Mouse (Mus musculus): ENCODE data around the gene Rasgrp3.

Rasgrp3 gene

DNA sequence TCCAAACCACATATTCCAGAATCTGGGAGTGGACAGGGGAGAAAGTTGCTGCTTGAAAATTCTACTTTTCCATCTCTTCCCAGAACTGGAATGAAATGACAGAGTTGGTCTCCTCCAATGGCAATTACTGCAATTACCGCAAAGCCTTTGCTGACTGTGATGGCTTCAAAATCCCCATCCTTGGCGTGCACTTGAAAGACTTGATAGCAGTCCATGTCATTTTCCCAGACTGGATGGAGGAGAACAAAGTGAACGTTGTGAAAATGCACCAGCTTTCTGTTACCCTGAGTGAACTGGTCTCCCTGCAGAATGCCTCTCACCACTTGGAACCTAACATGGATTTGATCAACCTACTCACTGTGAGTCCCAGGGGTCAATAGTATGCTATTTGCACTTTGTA lies 67.3 kb downstream of the Rasgrp3 start:
- no peak for DNase-seq (ENCODE audit: low spot score)

GRCm38 (mm10) chr17:75505053-75505452 lies 69.4 kb downstream of the Rasgrp3 start:
- DNase-seq (ENCODE audit: low spot score): no peak

GRCm38 (mm10) chr17:75506097-75506675 lies 70.5 kb downstream of the Rasgrp3 start:
- no peak for DNase-seq (ENCODE audit: low spot score)

DNA sequence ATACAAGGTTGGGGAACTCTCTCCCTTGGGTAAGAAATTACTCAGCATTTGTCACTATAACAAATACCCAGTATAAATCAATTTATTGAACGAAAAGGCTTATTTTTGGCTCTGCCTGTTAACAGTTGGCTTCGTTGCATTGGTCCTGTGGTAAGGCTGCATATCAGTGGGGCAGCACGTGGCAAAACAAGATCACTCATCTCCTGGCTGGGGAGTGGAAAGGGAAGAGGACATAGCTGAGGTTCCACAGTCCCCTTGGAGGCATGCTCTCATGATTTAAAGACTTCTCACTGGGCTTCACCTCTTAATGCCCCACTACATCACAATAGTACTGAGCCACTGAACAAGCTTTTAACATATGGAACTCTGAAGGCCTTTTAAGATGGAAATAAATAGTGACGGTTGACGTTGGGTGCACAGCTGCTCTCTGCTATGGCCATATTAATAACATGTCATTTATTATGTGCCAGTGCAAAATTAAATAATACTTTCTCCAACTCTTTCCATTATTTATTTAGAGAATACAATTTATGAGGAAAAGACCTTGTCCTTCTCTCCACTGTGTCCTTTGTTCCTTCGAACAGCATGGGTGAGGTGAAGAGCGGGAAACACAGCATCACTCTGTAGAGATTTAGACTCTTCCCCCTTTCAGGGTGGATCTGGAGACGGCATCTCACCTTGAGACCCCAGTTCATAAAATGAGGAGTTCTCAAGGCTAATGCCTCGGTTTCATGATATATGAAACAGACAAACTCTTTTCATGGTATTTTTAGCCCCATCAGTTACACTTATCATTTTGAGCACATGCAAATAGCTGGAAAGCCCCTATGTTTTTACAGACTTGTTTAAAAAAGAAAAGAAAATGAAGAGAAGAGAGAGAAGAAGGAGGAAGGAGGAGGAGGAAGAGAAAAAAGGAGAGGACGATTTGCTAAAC lies 71.3 kb downstream of the Rasgrp3 start:
- DNase-seq (ENCODE audit: low spot score): no peak

DNA sequence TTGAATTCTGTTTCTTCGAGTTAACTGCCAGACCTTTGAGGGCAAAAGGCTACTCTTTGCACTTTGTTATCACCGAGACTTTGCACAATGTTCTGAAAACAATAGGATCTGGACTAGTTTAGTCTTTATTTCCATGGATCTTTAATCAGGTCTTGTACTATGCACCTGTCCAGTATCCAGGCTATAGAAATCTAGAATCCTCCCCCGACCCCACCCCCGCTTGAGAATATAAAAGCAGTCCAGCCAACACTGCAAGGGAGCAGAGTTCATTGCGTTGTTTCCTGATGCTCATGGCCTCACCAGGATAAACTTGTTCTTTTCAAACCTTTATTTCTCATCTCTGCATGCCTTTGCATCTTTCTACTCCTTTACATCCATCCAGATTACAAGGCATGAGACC lies 73.6 kb downstream of the Rasgrp3 start:
- DNase-seq (ENCODE audit: low spot score): no peak

GRCm38 (mm10) chr17:75516591-75516990 lies 80.9 kb downstream of the Rasgrp3 start:
- DNase-seq (ENCODE audit: low spot score): no peak

GRCm38 (mm10) chr17:75518181-75518901 lies 82.6 kb downstream of the Rasgrp3 start:
- no peak for DNase-seq (ENCODE audit: low spot score)

DNA sequence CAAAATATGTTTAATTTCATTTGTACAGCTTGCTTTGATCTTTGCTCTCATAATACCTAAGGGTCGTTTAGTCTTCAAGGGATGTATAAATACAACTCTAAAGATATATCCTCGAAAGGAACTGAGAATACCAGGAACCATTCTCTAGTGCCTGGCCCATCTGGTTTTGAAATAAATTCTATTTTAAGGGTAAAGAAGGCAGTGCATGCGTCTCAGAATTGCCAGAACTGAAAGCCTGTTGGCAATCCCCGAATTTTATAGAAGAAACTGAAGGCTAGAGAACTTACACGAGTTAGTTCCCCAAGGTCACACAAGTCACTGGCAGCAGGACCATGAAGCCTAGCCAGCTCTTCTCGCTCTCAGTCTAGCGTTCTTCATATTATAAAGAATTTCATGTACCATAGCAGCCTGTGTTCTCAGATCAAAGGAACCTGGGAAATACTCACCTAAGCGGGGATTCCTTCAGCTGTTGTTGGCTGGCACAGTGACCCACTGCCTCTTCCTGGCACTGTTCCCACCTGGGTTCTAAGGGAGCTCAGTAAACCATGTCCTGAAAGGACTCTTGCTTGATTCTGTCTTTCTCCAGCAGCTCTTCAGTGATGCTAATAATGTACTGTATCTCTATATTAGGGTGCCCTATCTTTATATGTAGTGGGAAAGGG lies 83.7 kb downstream of the Rasgrp3 start:
- DNase-seq (ENCODE audit: low spot score): no peak

GRCm38 (mm10) chr17:75521236-75521842 lies 85.6 kb downstream of the Rasgrp3 start:
- no peak for DNase-seq (ENCODE audit: low spot score)

- no peak for DNase-seq (ENCODE audit: low spot score)
These were observed 86.8 kb downstream of the Rasgrp3 start for GRCm38 (mm10) chr17:75522347-75523065.

DNA sequence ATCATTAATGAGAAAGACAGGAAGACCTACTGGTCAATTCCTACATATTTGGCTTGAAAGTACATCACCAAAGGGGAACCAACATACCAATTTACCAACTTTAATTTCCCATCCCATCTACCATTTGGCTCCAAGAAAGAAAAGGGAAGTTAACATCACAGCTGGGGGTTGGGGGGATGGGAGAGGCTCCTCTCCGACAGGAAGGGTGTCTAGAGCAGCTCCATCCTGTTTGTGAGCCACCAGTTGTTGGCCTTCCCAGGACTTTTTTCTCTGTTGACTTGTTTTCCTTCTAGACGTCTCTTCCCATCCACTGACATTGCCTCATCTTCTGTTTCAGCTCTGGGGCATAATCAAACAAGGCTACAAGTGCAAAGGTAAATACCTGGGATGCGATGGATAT lies 88.1 kb downstream of the Rasgrp3 start:
- no peak for DNase-seq (ENCODE audit: low spot score)

- DNase-seq (ENCODE audit: low spot score): no peak
These were observed 90.7 kb downstream of the Rasgrp3 start for GRCm38 (mm10) chr17:75526411-75526810.

GRCm38 (mm10) chr17:75529222-75529935 lies 93.7 kb downstream of the Rasgrp3 start:
- no peak for DNase-seq (ENCODE audit: low spot score)

- DNase-seq (ENCODE audit: low spot score): no peak
These were observed 96.8 kb downstream of the Rasgrp3 start for GRCm38 (mm10) chr17:75532469-75532986.

GRCm38 (mm10) chr17:75534314-75535020 lies 98.8 kb downstream of the Rasgrp3 start:
- no peak for DNase-seq (ENCODE audit: low spot score)

DNA sequence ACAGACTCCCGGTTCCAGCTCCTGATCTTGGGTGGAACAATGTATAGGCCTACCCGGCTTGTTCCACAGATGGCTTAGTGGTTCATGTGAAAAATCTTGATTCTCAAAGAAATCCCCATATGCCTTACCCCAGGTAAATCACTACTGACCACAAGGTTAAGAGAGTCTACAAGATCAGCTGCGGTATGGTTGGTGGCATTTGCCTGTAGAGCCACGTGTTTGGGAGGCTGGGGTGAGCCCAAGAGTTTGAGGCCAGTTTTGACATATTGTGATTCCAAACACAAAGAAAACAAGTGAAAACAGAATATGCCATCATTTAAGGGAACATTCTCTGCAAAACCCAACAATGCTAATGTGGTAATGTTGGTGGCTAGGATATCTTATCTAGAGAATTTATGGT lies 99.9 kb downstream of the Rasgrp3 start:
- no peak for DNase-seq (ENCODE audit: low spot score)

DNA sequence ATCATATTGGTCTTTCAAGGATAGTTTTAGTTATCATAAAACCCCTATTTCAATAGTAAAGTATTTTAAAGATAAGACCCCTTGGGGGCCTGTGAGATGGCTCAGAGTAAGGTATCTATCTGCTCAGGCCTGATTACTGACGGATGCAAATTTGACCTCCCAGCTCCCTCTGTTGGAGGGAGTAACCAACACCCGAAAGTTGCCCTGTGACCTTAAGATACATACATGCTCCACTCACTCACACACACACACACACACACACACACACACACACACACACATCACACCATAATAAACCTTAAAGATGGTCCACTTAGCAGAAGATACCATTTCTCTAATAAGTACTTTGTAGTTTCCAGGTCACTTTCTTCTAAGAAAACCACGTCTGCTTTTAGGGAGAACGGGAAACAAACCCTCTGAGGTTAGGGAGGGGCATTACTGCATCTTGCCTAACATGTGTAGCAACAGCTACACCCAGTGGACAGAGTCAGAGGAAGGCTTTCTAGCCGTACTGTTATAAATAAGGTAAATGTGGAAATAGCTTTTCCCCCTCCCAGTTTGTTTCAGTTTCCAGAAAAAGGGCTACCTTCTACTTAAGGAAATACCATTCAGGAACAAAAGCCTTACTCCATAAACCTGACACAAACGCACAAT lies 100.8 kb downstream of the Rasgrp3 start:
- DNase-seq (ENCODE audit: low spot score): no peak

- DNase-seq (ENCODE audit: low spot score): no peak
These were observed 101.4 kb downstream of the Rasgrp3 start for GRCm38 (mm10) chr17:75537050-75537445.

DNA sequence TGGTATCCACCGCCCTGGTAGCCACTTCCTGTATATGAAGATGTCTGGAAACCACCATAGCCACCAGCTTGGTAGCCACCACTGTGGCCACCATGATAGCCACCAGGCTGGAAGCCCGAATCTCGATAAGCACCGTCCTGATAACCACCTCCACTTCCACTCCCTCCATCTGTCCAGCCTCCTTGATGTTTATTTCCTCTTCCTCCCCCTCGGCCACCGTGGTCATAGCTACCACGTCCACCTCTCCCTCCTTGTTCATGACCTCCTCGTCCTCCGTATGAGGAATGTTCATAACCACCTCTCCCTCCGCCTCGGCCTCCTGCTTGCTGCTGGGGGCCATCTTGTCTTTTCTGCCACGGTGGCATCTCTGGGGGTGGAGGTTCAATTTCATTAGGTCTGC lies 102.7 kb downstream of the Rasgrp3 start:
- DNase-seq (ENCODE audit: low spot score): no peak

Data from T-cell, adult 2 months (primary cell).